Mouse (Mus musculus) spleen, embryonic (tissue): Measurements from ENCODE around the gene Uqcr11.

Experiments
- CTCF ChIA-PET: fragments of 350-600 bp; sonication (Branson Sonifier 250); formaldehyde crosslinking; loops from one replicate; lab custom pipeline; 2022; lab: Charles Lee

The Uqcr11 gene

GRCm38 (mm10) chr10:80406684-80407501 lies at the start of gene Uqcr11:
TSS of gene Uqcr11 (minus strand) at chr10:80406830.
- CTCF ChIA-PET = no interaction called here

DNA sequence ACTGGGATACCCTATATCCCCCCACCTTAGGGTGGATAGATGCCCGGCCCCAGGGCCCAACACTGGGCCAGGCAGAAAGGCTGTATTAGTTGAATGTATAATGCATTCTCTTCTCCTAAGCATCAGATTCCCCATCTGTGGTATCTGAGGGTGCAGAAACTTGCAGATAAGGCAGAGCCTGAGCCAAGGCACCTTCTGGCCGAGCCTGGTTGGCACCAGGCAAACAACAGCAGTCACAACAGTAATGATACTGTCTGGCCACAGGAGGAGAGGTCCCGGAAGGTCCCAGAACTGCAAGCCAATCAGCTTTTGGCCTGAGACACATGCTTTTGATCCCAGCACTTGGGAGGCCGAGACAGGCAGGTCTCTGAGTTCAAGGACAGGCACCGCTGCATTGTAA lies 49.1 kb upstream of the Uqcr11 start:
- CTCF ChIA-PET = no interaction called here

- CTCF ChIA-PET = no interaction called here
Measured at GRCm38 (mm10) chr10:80454781-80455180, 48.2 kb upstream of the Uqcr11 start.

DNA sequence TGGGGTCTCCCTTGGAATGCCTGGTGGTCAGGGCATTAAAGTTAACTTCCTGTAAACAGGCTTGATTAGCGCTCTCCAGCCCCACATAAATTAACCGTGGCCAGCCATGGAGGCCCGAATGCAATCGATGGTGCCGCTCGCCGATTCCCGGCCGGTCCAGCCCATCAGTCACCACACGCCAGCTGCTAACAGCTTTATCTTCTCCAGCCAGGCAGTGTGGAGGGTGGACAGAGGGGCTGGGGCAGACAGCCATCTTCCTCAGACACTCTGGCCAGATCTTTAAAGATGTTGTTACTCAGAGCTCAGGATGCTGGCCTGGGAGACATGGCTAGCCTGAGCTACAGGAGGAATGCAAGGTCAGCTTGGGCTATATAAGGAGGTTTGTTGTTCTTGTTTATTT lies 47.0 kb upstream of the Uqcr11 start:
- CTCF ChIA-PET = no interaction called here

DNA sequence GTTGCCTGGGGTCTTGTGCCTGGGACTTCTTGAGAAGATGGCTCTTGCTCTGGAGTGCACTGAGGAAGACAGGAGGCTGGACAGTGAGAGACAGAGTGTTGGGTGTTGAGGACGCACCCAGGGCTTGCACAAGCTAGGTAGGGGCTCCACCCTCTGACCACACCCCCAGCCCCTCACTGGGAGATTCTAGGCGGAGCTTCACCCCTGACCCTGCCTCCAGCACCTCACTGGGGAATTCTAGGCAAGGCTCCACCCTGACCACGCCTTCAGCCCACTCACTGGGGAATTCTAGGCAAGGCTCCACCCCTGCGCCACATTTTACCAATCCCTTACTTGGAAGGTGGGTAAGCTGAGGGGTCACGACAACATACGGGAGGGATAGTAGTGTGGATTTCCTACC lies 44.0 kb upstream of the Uqcr11 start:
- CTCF ChIA-PET = no interaction called here

DNA sequence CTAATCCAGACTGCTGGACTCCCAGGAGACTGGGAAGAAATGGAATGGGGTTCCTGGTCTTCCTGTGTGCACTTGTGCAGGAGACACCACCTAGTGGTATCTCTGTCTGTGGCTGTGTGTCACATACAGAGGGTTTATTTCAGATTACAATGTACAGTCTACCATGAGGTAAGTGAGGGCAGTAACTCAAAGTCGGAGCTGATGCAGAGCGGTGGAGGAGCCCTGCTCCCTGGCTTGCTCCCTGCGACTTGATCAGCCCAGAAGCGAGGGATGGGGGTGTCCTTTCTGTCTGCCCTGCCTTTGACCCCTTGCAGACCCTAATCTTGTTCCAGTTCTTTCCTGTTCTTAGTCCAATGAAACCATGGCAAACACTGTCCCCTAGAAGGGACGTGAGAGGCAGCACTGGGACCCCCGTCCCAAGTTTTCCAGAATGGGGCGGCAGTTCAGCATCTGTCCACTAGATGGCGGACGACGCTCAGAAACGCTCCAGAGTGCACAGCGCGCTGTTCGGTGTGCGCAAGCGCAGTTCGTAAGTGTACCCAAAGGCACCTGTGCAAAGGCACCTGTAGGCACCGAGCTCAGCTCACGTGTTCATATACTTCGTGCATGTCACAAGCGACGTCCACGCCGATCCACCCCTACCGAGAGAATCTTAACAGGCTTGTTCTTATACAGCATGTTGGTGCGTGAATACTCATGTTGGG lies 39.4 kb upstream of the Uqcr11 start:
- CTCF ChIA-PET = interaction anchor here (0.7 kb wide), 1 partner anchor 114 kb away, joined by 3 read pairs; no protein-coding TSS in a partner anchor

DNA sequence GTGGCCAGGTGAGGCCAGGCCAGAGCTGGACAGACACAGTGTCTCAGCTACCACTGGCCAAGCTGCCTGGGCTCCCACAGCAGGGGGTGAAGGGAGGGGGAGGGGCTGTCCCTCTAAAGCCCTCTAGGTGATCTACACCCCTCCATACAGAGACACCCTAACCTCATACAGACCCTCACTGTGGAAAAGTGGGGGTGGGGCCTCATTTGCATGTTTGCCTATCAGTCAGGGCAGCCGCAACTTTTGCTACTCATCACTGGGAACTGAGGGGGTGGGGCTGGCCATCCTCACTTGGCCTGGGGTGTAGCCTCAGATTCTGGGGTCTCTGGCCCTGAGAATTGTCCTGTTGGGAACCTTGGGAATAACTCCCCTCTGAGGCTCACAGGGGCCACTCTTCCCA lies 38.4 kb upstream of the Uqcr11 start:
- CTCF ChIA-PET = no interaction called here

DNA sequence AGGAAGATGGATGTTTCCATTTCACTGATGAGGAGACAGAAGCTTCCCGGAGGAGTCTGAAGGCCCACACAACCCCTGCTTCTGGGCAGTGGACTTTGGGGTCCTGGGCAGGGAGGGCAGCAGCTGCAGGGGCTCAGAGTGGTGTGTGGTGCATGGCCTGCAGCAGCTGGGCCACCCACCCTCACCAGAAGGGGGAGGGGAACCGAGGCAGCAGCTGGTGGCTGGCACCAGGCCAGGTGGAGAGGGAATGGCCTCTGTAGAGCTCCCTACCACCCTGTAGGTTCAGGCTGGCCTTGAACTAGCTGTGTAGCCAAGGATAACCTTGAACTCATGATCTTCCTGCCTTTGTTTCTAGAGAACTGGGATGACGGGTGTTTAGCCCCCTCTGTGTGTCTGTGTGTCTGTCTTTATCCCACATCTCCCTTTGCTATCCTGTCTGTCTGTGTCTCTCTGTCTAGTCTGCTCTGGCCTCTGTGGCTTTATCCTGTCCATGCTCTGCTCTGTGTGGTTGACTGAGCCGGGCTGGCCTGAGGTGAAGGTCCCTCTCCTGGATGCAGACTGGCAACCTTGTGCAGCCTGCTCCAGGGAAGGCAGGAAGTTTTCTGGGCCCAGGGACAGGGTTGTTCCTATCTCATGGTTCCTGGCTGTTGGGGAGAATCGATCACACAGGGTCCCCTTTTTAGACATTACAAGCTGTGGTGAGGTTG lies 37.9 kb upstream of the Uqcr11 start:
- CTCF ChIA-PET = interaction anchor here (0.6 kb wide), 1 partner anchor 259 kb away, joined by 4 read pairs; no protein-coding TSS in a partner anchor

DNA sequence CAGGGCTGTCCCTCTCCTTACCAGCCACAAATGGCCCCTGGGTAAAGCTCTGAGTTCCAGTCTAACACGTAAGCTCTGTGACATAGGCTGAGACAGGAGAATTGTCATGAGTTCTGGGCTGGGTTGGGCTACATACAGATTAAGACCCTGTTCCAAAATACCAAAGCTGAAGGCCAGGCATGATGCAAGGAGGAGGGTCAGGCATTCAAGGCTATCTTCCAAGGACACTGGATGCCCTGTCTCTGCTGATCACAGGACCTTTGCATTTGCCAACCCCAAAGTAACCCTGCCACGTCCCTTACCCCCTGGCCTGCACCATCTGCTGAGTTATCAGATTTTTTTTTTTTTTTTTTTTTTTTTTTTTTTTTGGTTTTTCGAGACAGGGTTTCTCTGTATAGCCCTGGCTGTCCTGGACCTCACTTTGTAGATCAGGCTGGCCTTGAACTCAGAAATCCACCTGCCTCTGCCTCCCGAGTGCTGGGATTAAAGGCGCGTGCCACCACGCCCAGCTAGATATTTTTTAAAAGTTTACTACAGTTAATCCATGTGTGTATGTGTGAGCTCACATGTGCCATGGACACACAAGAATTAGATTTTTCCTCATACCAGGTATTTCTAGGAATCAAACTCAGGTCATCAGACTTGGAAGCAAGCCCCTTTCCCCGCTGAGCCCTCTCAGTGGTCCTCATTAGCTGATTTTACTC lies 37.1 kb upstream of the Uqcr11 start:
- CTCF ChIA-PET = interaction anchor here (0.5 to 0.7 kb wide), 3 partner anchors 51 to 259 kb away, joined by 3 to 9 read pairs (median 4); no protein-coding TSS in a partner anchor

- CTCF ChIA-PET = interaction anchor here (0.5 kb wide), 1 partner anchor 62 kb away, joined by 9 read pairs; no protein-coding TSS in a partner anchor
Measured at GRCm38 (mm10) chr10:80442989-80443388, 36.4 kb upstream of the Uqcr11 start.

DNA sequence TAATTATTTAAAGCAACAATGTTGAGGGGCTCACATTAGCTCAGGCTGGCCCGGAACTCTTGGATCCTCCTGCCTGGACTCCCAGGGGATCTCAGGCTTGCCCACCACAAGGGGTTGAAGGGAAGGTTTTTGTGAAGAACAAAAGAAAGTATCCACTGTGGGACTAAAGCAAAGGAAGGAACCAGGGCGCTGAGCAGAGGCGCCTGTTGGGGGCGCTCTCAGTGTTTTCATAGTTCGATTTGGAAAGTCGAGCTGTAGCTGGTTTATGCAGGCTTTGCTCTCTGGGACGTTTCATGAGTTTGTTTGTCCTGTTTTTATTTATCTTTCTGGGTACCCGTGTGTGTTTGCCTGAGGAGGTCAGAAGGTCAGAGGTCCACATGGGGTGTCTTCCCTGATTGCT lies 35.0 kb upstream of the Uqcr11 start:
- CTCF ChIA-PET = interaction anchor here (0.8 kb wide), 1 partner anchor 68 kb away, joined by 5 read pairs; no protein-coding TSS in a partner anchor

- CTCF ChIA-PET = no interaction called here
Measured at GRCm38 (mm10) chr10:80440031-80440430, 33.4 kb upstream of the Uqcr11 start.

DNA sequence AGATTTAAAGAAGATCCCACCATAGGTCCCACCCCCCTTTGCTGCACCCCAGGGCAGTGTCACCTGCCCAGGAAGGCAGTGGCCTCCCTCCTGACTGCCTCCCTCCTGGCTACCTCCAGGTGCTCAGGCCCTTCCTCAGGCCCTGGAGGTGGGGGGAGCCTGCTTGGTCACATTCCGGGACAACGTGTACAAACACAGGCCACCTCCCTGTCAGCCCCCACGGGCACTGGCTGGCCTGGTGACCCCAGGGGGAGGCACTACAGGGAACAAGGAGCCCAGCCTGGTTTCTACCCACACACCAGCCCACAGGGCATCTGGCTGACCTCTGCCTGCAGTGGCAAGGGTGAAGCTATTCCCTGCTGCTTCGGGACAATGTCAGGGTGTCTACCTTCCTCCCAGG lies 31.3 kb upstream of the Uqcr11 start:
- CTCF ChIA-PET = interaction anchor here (0.7 kb wide), 1 partner anchor 278 kb away, joined by 9 read pairs; no protein-coding TSS in a partner anchor

- CTCF ChIA-PET = no interaction called here
Measured at GRCm38 (mm10) chr10:80436276-80436675, 29.6 kb upstream of the Uqcr11 start.

DNA sequence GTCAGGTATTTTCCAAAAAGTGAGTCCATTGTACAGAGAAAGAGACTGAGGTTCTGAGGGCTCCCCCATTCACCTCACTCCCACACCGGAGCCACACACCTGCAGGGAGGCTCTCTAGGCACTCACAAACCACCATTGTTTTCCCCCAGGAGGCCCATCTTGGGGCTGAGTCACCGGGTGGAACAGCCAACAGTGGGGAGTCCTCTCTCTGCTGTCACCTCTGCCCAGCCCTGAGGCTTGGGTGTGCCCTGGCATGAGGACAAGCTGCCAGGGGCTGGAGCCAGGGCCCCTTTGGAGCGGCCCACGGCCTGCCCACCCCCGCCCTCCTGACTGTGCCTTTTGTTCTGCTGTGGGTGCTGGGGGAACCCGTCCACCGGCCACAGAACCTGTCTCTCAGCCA lies 29.1 kb upstream of the Uqcr11 start:
- CTCF ChIA-PET = no interaction called here

DNA sequence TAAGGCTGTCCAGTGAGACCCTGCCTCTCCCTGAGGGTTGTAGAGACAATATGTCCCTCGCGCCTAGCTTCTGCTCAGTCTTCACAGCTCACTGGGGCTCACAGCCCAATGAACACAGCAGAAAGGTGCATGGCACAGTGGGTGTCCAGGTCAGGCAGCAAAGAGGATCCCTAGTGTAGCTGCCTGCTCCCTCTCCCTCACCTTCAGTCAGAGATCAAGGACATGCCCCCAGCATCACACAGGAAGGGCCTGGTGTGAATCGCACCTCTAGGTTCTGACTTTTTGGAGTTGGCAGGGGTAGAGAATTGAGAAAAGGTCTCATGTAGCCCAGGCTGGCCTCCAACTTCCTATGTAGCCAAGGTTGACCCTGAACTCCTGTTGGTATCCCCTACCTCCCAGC lies 28.2 kb upstream of the Uqcr11 start:
- CTCF ChIA-PET = interaction anchor here (0.5 to 0.9 kb wide), 2 partner anchors 49 to 131 kb away, joined by 3 read pairs; no protein-coding TSS in a partner anchor

DNA sequence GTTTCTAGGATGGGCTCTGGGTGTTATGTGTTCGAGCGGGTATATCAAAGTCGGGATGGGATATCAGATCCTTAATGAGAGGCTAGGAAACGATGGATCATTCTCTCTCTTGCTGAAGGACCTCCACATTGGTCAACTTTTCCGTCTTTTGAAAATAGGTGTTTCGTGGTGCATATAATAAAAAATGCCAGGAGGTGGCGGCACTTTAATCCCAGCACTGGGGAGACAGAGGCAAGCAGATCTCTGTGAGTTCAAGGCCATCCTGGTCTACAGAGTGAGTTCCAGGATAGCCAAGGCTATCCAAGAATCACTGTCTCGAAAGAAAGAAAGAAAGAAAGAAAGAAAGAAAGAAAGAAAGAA lies 27.6 kb upstream of the Uqcr11 start:
- CTCF ChIA-PET = interaction anchor here (0.9 kb wide), 1 partner anchor 49 kb away, joined by 3 read pairs; no protein-coding TSS in a partner anchor

DNA sequence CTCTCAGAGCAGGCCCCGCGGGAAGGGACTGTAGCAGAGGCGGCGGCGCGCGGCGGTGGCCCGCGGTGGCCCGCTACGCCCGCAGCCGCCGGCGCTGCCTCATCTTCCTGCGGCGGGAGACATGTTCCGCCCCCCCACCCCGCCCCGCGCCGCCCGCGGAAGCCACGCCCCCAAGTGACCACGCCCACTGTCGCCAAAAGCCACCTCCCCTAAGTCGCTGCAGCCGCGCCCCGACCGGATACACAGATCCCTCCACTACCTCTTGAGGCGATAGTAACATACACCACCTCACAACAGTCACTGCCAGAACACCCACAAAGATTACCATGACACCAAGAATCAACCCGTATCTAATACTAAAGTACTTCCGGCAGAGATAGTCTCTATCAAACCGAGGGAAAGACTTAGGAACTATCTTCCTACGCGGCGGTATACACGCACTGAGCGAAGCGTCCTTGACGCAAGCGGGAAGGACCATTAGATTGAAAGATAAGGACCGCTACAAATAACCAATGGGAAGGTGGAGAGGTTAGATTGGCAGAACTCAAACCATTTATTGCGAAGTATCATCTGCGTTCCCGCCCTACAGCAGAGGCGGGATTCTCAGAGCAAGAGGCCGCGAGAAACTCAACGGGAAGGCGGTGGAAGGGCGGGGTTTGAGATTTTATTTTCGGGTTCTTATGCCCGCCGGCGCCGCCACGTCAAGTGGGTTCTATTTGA lies 27.0 kb upstream of the Uqcr11 start, which contains the start of gene Tcf3:
TSS of gene Tcf3 (minus strand) at position 135 of the 720 bp plus-strand sequence.
- CTCF ChIA-PET = no interaction called here

GRCm38 (mm10) chr10:80432936-80433512 lies 26.4 kb upstream of the Uqcr11 start:
- CTCF ChIA-PET = no interaction called here

GRCm38 (mm10) chr10:80432387-80432785 lies 25.8 kb upstream of the Uqcr11 start:
- CTCF ChIA-PET = no interaction called here
